Mouse (Mus musculus): ENCODE measurements around the gene Gm20388.

DNA sequence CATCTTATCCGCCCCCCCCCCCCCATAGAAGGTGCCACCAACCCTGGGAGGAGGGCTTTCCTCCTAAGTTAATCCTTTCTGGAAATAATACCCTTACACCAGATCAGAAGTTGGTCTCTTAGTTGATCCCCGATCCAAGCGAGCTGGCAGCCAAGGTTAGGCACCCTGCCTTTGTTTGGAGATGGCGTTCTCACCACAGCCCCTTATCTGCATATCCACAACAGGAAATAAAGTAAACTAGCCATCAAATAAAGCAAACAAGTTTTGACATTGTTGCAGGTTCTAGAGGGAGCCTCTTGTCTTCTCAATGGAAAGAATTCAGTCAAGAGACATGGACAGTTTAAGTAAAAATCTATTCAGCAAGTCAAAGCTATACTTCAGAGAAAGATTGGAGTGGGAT lies 200.7 kb downstream of the Gm20388 start:
- no peak for TF ChIP-seq CHD2 (IDR thresholded peaks at IDR 0.05; ENCODE audit: low read depth, low read length)
- TF ChIP-seq HCFC1 (IDR thresholded peaks at IDR 0.05; ENCODE audit: borderline replicate concordance, insufficient read depth, low read length): no peak
- TF ChIP-seq ZC3H11A (IDR thresholded peaks at IDR 0.05; ENCODE audit: borderline replicate concordance, low read depth, low read length): no peak
